Mouse (Mus musculus) lung, postnatal 10 days (tissue): Measurements from ENCODE around the gene Car2.

Experiments used
- DNase-seq: peaks from one replicate; pipeline ENCODE4 v3.0.0; 2021

Gene Car2

GRCm38 (mm10) chr3:14879293-14879692, 6.8 kb upstream of the Car2 start:
- no peak for DNase-seq

- DNase-seq: no peak
Measured at GRCm38 (mm10) chr3:14880277-14880676, 5.8 kb upstream of the Car2 start.

GRCm38 (mm10) chr3:14882005-14882404, 4.1 kb upstream of the Car2 start:
- DNase-seq: no peak

- DNase-seq: no peak
Measured at GRCm38 (mm10) chr3:14882756-14883155, 3.3 kb upstream of the Car2 start.

GRCm38 (mm10) chr3:14884826-14885225, 1.2 kb upstream of the Car2 start:
- no peak for DNase-seq

GRCm38 (mm10) chr3:14887134-14887666, 1.1 kb downstream of the Car2 start:
- DNase-seq: no peak

GRCm38 (mm10) chr3:14887686-14888295, 1.7 kb downstream of the Car2 start:
- peak; percentile 49 for DNase-seq

GRCm38 (mm10) chr3:14888549-14888948, 2.5 kb downstream of the Car2 start:
- no peak for DNase-seq

- no peak for DNase-seq
Measured at GRCm38 (mm10) chr3:14889085-14889484, 3.0 kb downstream of the Car2 start.

GRCm38 (mm10) chr3:14889716-14890409, 3.8 kb downstream of the Car2 start:
- peak; percentile 68 for DNase-seq

- no peak for DNase-seq
Measured at GRCm38 (mm10) chr3:14892991-14893390, 6.9 kb downstream of the Car2 start.

GRCm38 (mm10) chr3:14893700-14894099, 7.6 kb downstream of the Car2 start:
- no peak for DNase-seq

- DNase-seq: no peak
Measured at GRCm38 (mm10) chr3:14895333-14895732, 9.3 kb downstream of the Car2 start.

GRCm38 (mm10) chr3:14897770-14898169, 11.7 kb downstream of the Car2 start:
- no peak for DNase-seq

GRCm38 (mm10) chr3:14903380-14903779, 17.3 kb downstream of the Car2 start:
- no peak for DNase-seq

- DNase-seq: no peak
Measured at GRCm38 (mm10) chr3:14904165-14904564, 18.1 kb downstream of the Car2 start.

- DNase-seq: no peak
Measured at GRCm38 (mm10) chr3:14907271-14907670, 21.2 kb downstream of the Car2 start.

- no peak for DNase-seq
Measured at GRCm38 (mm10) chr3:14911992-14912582, 26.0 kb downstream of the Car2 start.

- DNase-seq: no peak
Measured at GRCm38 (mm10) chr3:14913774-14914173, 27.7 kb downstream of the Car2 start.

GRCm38 (mm10) chr3:14915355-14915754, 29.3 kb downstream of the Car2 start:
- no peak for DNase-seq

GRCm38 (mm10) chr3:14917261-14917660, 31.2 kb downstream of the Car2 start:
- DNase-seq: no peak

GRCm38 (mm10) chr3:14944706-14945105, 58.6 kb downstream of the Car2 start:
- no peak for DNase-seq

GRCm38 (mm10) chr3:14945627-14946026, 59.6 kb downstream of the Car2 start:
- no peak for DNase-seq
